Mouse (Mus musculus) T-cell, adult 2 months (primary cell): ENCODE data around the gene Slc29a4.

Experiments used
- DNase-seq: peaks from one replicate; pipeline ENCODE4 v3.0.0; 2022; ENCODE audit warnings: low spot score

Gene Slc29a4

GRCm38 (mm10) chr5:142692248-142692647 lies at the start of gene Slc29a4:
TSS of gene Slc29a4 (plus strand) at chr5:142692512.
- no peak for DNase-seq

- DNase-seq: no peak
Observed at GRCm38 (mm10) chr5:142648162-142648561, 44.1 kb upstream of the Slc29a4 start.

DNA sequence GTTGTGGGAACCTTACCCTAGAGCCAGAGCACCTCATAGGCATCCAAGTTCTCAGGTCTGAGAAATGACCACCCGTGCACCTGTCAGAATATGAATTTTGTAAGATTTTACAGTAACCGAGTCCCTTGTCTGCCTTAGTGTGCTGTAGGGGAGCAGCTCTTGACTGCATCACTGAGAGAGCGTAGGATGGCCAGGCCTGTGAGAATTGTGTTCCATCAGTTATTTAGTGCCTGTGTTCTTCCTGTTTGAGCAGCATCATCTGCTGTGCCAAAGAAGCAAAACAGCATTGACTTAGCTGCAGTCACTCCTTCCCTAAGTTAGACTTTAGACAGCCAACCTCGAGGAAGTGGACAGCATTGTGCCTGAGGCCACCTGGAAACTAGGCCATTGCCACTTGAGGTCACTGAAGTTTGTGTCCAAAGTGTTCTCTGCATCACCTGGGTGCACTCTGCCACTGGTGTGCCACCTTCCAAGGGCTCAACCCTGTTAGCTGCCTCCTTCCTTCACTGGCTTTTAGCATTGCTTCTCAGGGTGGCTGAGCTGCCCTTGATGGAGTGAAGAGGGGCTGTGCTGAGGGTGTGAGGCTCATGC lies 42.8 kb upstream of the Slc29a4 start:
- no peak for DNase-seq

GRCm38 (mm10) chr5:142650390-142650789 lies 41.9 kb upstream of the Slc29a4 start:
- no peak for DNase-seq

DNA sequence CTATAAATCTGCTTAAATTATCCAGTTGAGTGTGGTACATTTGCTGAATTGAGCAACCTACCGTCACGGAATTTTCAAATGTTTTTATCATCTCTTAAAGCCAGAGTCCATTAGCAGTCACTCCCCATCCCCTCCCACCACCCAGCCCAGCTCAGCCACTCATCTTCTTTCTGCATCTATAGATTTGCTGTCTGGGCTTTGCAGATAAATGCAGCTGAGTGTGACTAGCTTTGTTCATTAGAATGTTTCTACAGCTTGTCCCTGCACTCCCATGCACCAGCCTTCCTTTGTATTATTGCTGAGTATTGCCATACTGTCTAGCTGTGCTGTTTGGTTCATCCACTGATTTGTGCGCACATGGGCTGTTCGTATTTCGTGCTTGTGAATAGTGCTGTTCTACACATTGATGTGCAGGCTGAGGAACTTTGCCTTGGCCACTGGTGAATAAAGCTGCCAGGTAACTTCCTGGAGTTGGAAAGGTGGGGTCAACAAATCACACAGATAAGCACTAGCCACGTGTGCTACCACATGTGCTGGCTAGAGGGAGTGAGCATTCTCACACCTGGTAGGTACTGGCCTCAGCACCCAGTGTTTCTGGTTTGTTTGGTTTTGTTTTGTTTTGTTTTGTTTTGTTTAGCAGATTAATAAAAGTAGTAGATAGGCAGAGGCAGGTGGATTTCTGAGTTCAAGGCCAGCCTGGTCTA lies 41.4 kb upstream of the Slc29a4 start:
- no peak for DNase-seq

DNA sequence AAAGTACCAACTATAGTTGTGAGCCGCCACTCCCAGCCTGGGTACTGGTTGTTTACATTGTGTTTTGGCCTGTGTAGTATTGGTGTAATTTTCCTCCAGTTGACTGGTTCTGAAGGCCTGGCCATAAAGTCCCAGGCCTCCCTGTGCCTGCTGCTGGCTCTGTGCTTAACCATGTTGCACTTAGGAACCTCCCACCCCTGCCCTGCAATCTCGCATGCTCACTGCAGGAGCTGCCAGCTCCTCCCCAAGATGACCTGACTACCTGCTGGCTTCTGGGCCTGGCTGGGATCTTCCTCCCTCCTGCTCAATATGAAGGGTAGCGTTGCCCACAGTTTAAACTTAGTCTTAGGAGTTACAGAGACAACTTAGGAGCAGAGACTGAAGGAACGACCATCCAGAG lies 40.0 kb upstream of the Slc29a4 start:
- no peak for DNase-seq

DNA sequence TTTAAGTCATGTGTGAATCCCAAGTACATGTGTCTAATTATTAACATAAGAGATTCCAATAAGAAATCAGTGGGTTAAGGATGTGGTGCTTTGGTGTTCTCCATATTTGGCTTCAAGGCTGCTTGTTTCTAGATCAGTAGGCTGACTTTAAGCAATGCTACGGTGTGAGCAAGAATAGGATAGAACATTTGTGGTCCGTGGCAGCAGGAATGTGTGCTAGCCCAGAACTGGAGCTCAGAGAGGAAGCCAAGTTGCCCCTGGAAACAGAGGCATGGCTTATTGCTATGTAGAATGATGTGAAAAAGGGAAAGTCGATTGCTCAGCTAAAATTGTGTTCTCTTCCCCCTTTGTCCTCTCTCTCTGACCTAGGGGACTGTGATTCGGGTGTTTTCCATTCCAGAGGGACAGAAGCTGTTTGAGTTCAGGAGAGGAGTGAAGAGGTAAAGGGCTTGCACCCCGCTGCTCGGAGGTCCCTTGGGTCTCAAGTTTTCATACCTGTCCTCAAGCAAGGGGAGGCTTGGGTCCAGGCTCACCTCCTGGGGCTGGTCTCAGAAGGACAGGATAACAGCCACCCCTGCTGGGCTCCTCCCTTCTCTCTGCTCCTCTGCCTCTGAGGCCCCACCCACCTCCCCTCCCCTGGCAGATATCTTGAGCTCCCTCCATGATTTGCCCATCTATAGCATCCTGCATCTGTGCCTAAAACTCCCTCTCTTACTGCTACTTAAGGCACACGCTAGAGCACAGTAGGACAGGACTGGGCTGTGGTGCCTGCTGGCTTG lies 31.5 kb upstream of the Slc29a4 start:
- DNase-seq: no peak

DNA sequence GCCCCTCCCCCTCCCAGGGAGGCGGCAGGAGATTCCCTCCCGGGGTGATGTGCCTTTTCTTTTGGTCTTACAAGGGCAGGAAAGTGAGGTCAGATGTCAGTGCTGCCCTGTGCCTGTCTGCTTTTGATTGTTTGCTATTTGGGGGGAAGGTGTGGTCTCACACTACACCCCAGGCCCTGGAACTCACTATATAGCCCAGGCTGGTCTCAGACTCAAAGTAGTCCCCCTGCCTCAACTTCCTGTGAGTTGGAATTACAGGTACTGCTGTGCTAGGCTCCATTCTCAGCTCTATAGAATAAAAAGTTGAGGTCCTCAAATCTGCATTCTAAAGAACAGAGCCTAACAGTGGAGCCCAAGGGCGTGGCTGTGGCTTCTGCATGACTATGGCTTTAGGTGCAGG lies 24.4 kb upstream of the Slc29a4 start:
- DNase-seq: no peak

DNA sequence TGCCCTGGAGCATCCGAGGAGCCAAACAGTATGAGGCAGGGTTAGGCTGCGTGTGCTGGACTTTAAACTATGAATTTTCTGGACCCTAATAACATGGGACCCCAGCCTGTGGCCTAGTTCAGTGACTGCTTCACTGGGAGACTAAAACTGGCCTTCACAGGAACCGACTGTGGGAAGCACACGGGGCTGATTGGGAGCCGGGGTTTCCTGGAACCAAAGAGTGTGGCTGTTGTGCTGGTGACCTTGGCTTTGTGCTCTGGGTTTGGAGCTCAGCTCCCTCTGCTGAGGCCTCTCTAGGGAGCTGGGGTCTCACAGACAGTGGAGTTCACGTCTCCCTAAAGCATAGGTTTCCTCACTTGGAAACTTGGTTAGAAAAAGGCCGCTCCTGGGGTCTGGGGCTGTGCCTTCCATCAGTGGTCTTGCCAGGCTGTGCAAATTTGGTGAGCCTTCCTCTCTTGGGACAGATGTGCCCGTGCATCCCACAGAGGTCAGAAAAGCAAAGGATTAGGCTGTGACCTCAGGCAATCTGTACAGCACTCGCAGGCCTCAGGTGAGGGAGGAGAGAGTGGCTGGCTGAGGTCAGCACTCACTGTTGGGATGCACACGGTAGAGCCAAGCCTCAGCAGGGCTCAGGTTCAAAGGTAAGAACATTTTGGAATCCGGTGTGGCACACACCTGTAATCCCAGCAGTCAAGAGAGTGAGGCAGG lies 23.6 kb upstream of the Slc29a4 start:
- DNase-seq: no peak

DNA sequence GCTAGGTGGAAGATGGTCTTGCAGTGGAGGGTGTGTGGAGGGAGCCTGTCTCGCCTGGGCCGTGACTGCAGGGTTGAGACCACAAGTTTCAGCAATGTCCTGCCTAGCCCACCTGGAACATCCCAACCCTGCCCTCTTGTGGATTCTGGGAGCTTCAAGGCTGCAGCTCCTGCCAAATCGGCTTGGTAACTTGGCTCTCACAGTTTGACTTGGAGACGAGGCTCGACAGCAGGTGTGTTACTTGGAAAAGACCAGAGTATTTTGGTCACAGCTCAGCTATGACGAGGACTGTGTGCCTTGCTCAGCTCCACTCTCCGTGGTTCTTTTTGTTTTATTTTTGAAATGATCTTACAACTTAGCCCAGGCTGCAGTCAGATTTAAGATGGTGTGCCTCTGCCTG lies 22.6 kb upstream of the Slc29a4 start:
- DNase-seq: no peak

GRCm38 (mm10) chr5:142673082-142673481 lies 19.2 kb upstream of the Slc29a4 start:
- DNase-seq: no peak

DNA sequence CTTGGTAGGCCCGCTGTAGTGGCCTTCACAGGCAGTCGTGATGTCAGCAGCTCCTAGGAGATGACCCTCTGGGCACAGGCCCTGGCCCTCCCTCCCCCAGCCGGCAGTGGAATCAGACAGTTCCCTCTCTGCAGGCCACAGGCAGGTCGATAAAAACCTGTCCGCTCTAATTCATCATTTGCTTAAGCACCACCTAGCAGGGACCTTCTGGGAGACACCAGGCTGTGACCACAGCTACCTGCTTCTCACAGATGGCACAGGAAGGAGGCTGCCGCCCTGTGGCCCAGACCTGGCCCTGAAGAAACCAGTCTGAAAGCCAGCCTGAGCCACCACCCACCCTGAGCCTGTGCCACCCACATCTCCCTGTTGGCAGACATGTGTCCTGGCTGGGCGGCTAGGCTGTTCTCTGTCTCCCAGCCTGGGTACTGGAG lies 14.2 kb upstream of the Slc29a4 start:
- DNase-seq: no peak

GRCm38 (mm10) chr5:142679065-142679464 lies 13.2 kb upstream of the Slc29a4 start:
- no peak for DNase-seq

DNA sequence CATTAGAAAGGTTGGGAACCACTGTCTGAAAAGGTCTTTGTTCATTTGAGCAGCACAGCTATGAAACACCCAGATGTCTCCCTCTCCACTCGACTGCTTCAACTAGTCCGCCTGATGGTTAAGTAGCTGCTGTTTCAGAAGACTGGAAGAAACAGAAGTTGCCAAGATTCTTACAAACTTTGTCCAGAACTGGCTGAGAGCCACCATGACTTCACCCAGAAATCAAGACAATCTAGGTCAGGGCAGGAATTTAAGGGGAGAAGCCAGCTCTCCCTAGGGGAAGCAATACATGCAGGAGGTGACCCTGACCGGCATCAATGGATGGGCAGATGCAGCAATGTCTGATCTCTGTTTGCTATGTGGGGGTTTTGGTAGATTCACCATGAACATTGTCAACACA lies 10.4 kb upstream of the Slc29a4 start:
- no peak for DNase-seq

GRCm38 (mm10) chr5:142682529-142682928 lies 9.8 kb upstream of the Slc29a4 start:
- DNase-seq: no peak

DNA sequence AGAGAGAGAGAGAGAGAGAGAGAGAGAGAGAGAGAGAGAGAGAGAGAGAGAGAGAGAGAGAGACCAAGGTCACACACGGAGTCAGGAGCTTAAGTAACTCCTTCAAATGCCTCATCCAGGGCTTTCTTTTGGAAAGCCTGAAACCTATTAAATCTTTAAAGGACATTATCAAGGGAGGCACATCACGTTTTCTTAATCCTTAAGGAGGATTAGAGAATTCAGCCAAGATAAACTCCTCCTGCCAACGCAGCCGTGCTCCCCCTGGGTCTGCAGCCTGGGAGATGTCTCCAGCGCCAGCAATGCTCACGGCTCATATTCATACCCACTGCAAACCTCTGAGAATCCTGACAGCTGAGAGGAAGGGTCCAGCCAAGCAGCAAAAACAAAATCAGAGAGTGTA lies 3.4 kb upstream of the Slc29a4 start:
- DNase-seq: no peak

DNA sequence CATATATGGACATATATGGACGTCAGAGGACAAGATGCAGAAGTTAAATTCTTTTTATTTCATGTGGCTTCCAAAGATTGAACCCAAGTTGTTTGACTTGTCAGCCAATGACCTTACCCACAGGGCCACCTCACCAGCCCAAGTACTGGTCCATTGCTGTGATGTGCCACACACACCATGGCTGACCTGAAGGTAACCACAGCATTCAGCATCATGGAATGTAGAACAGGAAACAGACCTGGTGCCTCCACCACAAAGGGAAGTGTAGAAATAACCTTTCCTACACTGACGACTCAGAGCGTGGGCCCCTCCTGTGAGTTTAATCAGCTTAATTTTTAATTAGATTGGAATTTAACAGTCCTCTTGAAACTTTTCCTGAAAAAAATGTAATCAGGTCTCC lies 2.0 kb upstream of the Slc29a4 start:
- DNase-seq: no peak

DNA sequence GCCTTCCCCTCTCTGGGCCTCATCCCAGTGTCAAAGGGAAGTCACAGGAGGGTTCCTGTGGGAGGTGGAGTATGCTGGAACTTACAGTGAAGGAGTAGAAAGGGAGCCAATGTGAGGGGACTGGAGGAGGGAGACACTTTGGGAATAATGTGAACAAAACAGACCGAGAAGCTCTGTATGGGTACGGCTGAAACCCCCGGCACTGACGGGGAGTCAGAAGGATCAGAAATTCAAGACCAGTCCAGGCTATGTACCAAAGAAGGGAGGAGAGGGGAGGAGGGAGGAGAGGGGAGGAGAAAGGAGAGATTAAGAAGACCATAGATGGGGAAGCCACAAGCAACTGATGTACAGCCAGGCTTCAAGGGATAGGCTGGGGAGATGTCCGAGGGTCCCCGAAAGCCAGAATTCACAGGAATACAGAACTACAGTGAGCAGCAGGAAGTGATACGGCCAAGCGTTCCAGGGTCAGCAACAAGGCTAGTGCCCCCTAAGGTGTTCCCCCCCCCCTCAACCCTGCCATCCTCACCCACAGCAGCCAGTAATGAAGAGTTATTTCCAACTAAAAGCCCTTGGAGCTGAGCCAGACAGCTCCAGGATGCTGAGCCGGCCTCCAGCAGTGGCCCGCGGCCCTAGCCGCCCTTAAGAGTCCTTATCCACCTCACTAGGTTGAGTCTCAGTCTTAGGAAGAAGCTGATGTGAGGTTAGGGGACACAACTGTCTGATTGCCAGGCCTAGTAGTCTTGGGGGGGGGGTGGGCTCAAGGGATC lies 842 bp downstream of the Slc29a4 start:
- DNase-seq: no peak

DNA sequence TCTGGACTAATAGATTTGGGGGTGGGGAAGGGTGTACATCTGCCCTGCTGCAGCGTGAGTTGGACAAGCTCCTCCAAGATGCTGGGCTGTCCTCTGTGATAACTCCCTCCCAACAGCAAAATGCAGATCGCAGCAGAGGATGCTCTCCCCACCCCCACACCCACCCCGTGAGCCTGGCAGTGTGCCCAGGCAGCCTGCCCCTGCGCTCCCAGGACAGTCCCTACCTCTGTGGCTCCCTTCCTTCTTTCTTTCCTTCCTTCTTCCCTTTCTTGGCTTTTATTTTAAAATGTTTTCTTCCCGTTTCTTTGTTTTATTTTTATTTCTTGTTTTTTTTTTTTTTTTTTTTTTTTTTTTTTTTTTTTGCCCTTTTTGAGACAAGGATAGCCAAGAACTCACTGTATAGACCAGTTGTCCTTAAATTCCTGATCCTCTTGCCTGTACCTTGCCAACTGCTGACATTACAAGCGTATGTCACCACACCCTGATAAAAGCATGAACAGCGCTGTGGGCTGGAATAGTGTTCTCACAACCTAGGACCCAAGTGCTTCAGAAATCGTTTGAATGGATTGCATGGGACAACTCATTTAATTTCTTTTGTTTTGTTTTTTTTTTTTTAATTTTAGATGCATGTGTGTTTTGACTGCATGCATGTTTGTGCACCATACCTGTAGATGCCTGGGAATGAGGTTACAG lies 1.6 kb downstream of the Slc29a4 start:
- no peak for DNase-seq

DNA sequence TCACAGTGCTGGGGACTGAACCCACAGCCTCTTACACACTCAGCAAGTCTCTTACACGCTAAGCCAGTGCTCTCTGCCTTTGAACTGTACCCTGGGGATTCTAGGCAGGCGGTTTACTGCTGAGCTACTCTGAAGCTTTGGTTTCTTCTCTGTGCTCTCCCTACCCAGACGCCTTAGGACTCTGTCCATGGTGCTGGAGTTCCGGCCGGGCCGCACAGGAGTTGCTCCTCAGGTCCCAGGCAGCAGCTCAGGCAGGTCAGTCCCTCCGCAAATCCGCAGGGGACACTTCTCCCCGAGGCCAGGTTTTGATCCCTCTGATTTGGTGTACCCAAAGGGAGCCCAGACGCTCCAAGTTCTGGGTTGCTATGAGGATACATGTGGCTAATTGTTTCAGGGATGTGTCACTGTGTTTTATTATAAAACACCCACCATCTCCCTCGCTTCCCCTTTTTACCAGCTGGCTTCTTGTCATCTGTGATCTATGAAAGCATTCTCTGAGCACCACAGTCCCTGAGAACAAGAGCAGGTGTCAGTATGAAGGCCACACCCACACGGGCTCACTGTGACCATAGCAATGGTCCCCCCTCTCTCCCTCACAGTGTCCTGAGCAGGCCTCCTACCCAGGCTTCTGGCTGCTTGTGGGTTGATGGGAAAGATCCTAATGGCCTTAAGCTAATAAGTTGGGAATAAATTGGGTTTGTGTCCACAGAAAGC lies 2.5 kb downstream of the Slc29a4 start:
- DNase-seq: no peak

GRCm38 (mm10) chr5:142696258-142696657 lies 3.9 kb downstream of the Slc29a4 start:
- DNase-seq: no peak
